ENCODE assay signal across 13 mouse cellular contexts in genomic region chr8:38747134-38747533, GRCm38 (mm10).
DNase-seq lines count a peak whose midpoint lies in the region; ATAC-seq and TF ChIP-seq lines count a peak whose summit lies in the region.
"Had no signal": no experiment of that assay in that cellular context is flagged by ENCODE, and none has a peak within 500 bp of the region (broad histone marks: within the 10 kb centered on the region; RNA-seq: fewer than 3 reads in every experiment).

No protein-coding gene starts in this region.

- intact Hi-C loops in left cerebral cortex, postnatal 25 days (cut with DNase I): no loop called here

- DNase-seq in adrenal gland, postnatal 36 days: peak; percentile 1 to 21
- no peak for DNase-seq in adrenal gland, adult 8-10 months
- peak; percentile 83 for DNase-seq in lung, embryonic 14.5 days
- DNase-seq in lung, postnatal 4 days: no peak
- peak; percentile 9 for DNase-seq in WW6 (ENCODE audit: low read depth, low spot score)
- peak; percentile 48 for DNase-seq in limb, embryonic 10.5 days (ENCODE audit: low spot score)
- no peak for DNase-seq in left cerebral cortex, postnatal 25 days (ENCODE audit: low spot score in 2 of 2)
- DNase-seq in cerebellum, adult 9-11 months: no peak
- DNase-seq: adrenal gland, adult 2 months; cerebellum, postnatal 36 days; layer of hippocampus, adult 9-11 months had no signal

- no peaks in the 10 kb centered on the region for H3K36me3 ChIP-seq in lung, embryonic 14.5 days (ENCODE audit: insufficient read depth)
- no peaks in the 10 kb centered on the region for H3K36me3 ChIP-seq in limb, embryonic 10.5 days
- H3K36me3 ChIP-seq: heart, embryonic 13.5 days; neural tube, embryonic 12.5 days had no signal

- H3K9ac ChIP-seq in lung, embryonic 14.5 days: no peak overlapping the region
- H3K9ac ChIP-seq: heart, embryonic 13.5 days; neural tube, embryonic 12.5 days had no signal

- no peak overlapping the region for H3K27ac ChIP-seq in lung, embryonic 14.5 days (ENCODE audit: low read depth)
- H3K27ac ChIP-seq in limb, embryonic 10.5 days: no peak overlapping the region
- H3K27ac ChIP-seq: heart, embryonic 13.5 days; neural tube, embryonic 12.5 days had no signal

- TF ChIP-seq CTCF in lung, embryonic 14.5 days (IDR thresholded peaks at IDR 0.05; ENCODE audit: low read depth): no peak

- no peaks in the 10 kb centered on the region for H3K27me3 ChIP-seq in lung, embryonic 14.5 days (ENCODE audit: insufficient read depth, low read length)
- H3K27me3 ChIP-seq in limb, embryonic 10.5 days (ENCODE audit: low read depth, poor library complexity, severe bottlenecking): no peaks in the 10 kb centered on the region
- H3K27me3 ChIP-seq: heart, embryonic 13.5 days; neural tube, embryonic 12.5 days had no signal

- H3K4me3 ChIP-seq in lung, embryonic 14.5 days (ENCODE audit: low read depth, low read length): no peak overlapping the region
- no peak overlapping the region for H3K4me3 ChIP-seq in limb, embryonic 10.5 days
- H3K4me3 ChIP-seq: heart, embryonic 13.5 days; neural tube, embryonic 12.5 days had no signal

- H3K9me3 ChIP-seq in lung, embryonic 14.5 days (ENCODE audit: low read depth, low read length): no peaks in the 10 kb centered on the region
- H3K9me3 ChIP-seq in limb, embryonic 10.5 days (replicated peaks): no peaks in the 10 kb centered on the region
- H3K9me3 ChIP-seq: neural tube, embryonic 12.5 days had no signal

- H3K4me1 ChIP-seq in lung, embryonic 14.5 days (ENCODE audit: insufficient read depth): no peaks in the 10 kb centered on the region
- no peaks in the 10 kb centered on the region for H3K4me1 ChIP-seq in limb, embryonic 10.5 days
- H3K4me1 ChIP-seq: heart, embryonic 13.5 days; neural tube, embryonic 12.5 days had no signal

- no peak for ATAC-seq in lung, embryonic 14.5 days (ENCODE audit: insufficient read depth)

- H3K4me2 ChIP-seq in lung, embryonic 14.5 days: no peak overlapping the region
- H3K4me2 ChIP-seq: heart, embryonic 13.5 days; neural tube, embryonic 12.5 days had no signal

Comparison
In these comparisons a context has a peak if more than half of its experiments do, and no peak if none do; other contexts are left out.
1. DNase-seq: peak in adrenal gland, postnatal 36 days (2 of 2), lung, embryonic 14.5 days (single experiment), WW6 (single experiment) and limb, embryonic 10.5 days (single experiment); none in adrenal gland, adult 8-10 months (single experiment), lung, postnatal 4 days (0 of 2), left cerebral cortex, postnatal 25 days (0 of 2) and cerebellum, adult 9-11 months (single experiment).